Mouse (Mus musculus) retina, embryonic 14.5 days (tissue): ENCODE measurements around the gene Irak1.

Source experiments
- DNase-seq: peaks from one replicate; pipeline ENCODE4 v3.0.0-alpha.2; 2015; ENCODE audit warnings: low spot score

The Irak1 gene

GRCm38 (mm10) chrX:74023188-74024049 is at the start of gene Irak1:
Gene Irak1, minus strand, starts transcription at chrX:74023918.
- DNase-seq = peak; percentile 79

GRCm38 (mm10) chrX:74070794-74071193 is 47.1 kb upstream of the Irak1 start:
- DNase-seq = no peak

GRCm38 (mm10) chrX:74067891-74068290 is 44.2 kb upstream of the Irak1 start:
- no peak for DNase-seq

GRCm38 (mm10) chrX:74045107-74045506 is 21.4 kb upstream of the Irak1 start:
- no peak for DNase-seq

GRCm38 (mm10) chrX:74037702-74038375 is 14.1 kb upstream of the Irak1 start:
- DNase-seq = no peak

- DNase-seq = no peak
Observed at GRCm38 (mm10) chrX:74030000-74030399, 6.3 kb upstream of the Irak1 start.

GRCm38 (mm10) chrX:74022795-74023187 is 927 bp downstream of the Irak1 start:
- DNase-seq = no peak

GRCm38 (mm10) chrX:74014597-74014996 is 9.1 kb downstream of the Irak1 start:
- DNase-seq = no peak

- no peak for DNase-seq
Observed at GRCm38 (mm10) chrX:74008063-74008462, 15.7 kb downstream of the Irak1 start.

- peak; percentile 63 for DNase-seq
Observed at GRCm38 (mm10) chrX:74006401-74006800, 17.3 kb downstream of the Irak1 start.

GRCm38 (mm10) chrX:74003644-74004043 is 20.1 kb downstream of the Irak1 start:
- no peak for DNase-seq

- DNase-seq = no peak
Observed at GRCm38 (mm10) chrX:74001024-74001423, 22.7 kb downstream of the Irak1 start.

- DNase-seq = peak; percentile 72
Observed at GRCm38 (mm10) chrX:73998911-73999869, 24.5 kb downstream of the Irak1 start.

- no peak for DNase-seq
Observed at GRCm38 (mm10) chrX:73977783-73978182, 45.9 kb downstream of the Irak1 start.

- no peak for DNase-seq
Observed at GRCm38 (mm10) chrX:73976283-73976682, 47.4 kb downstream of the Irak1 start.

GRCm38 (mm10) chrX:73972774-73973173 is 50.9 kb downstream of the Irak1 start:
- DNase-seq = no peak

GRCm38 (mm10) chrX:73970781-73971180 is 52.9 kb downstream of the Irak1 start:
- DNase-seq = no peak

- no peak for DNase-seq
Observed at GRCm38 (mm10) chrX:73969729-73970128, 54.0 kb downstream of the Irak1 start.

- DNase-seq = no peak
Observed at GRCm38 (mm10) chrX:73969167-73969566, 54.6 kb downstream of the Irak1 start.

- DNase-seq = peak; percentile 89
Observed at GRCm38 (mm10) chrX:73967177-73968075, 56.3 kb downstream of the Irak1 start.
